Mouse (Mus musculus): ENCODE measurements at regions not wholly inside any gene's neighbourhood (a gene's known extent, or its start where the extent isn't known, plus 50 kb on each side); places are given as distances from the start of the nearest gene placed in this dataset.
A peak's percentile ranks its signal among the peaks of the same experiment; 100 is the strongest.

- no peak for DNase-seq (ENCODE audit: low read depth, low spot score)
- WGBS, result 33% methylated on average over 8 of the region's 8 CpGs
Measured at GRCm38 (mm10) chr17:78023507-78024355, 176.3 kb upstream of the Crim1 start.

DNA sequence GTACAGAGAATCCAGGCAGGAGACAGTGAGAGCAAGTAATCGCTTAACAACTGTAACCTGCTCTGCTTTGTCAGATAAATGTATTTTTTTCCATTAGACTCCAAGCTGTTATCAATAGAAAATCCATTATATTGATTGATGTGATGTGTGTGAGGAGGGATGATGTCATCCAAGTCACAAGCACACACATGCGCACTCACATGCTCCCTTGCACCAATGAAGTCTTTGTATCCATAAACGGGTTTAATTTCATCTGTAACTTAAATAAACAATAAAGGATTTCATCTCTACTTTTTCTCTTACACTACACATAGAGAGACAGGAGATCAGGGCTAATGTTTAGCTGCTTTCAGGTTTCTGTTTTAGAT is 175.7 kb upstream of the Crim1 start:
- WGBS, result 69% methylated on average over 3 of the region's 3 CpGs
- DNase-seq (ENCODE audit: low read depth, low spot score), result no peak

GRCm38 (mm10) chr17:78025294-78025693 is 174.8 kb upstream of the Crim1 start:
- 71% methylated on average over 7 of the region's 7 CpGs for WGBS
- DNase-seq (ENCODE audit: low read depth, low spot score), result no peak

- DNase-seq (ENCODE audit: low read depth, low spot score), result no peak
- 69% methylated on average over 3 of the region's 3 CpGs for WGBS
Measured at GRCm38 (mm10) chr17:78035648-78036047, 164.4 kb upstream of the Crim1 start.

DNA sequence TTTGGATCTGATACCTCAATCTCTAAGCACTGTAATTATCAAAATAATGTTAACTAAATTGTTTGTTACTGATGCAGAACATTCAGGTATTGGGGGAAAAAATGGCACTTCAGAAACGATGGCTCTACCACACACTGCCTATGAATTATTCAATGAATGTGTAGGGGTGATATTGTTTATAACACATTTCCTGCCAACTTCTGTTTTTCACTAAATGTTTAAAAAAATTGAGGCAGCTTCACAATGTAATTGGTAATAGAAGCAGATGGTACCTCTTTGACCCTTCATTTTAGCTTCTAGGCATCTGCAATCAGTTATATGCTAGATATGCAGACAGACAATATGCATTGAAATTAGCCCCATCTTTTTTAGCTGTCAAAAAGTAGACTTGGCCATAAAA is 159.7 kb upstream of the Crim1 start:
- DNase-seq (ENCODE audit: low read depth, low spot score), result no peak
- 82% methylated on average over 1 of the region's 1 CpGs for WGBS

DNA sequence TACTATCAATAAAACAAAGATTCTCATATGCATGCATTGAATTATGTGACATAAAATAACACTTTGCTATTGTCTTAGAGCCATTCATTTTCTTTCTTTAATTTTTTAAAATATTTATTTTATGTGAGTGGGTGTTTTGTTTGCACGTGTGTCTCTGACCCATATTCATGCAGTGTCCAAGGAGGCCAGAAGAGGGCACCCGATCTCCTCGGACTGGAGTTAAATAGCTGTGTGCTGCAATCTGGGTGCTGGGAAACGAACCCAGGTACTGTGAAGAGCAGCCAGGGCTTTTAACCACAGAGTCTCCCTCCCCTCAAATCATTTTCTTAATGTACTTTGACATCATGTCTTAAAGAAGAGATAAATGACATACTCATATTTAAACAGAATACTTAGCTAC is 158.8 kb upstream of the Crim1 start:
- no peak for DNase-seq (ENCODE audit: low read depth, low spot score)
- WGBS, result 89% methylated on average over 4 of the region's 4 CpGs

GRCm38 (mm10) chr17:78049766-78050165 is 150.3 kb upstream of the Crim1 start:
- 83% methylated on average over 9 of the region's 9 CpGs for WGBS
- no peak for DNase-seq (ENCODE audit: low read depth, low spot score)

GRCm38 (mm10) chr17:78050203-78050602 is 149.8 kb upstream of the Crim1 start:
- no peak for DNase-seq (ENCODE audit: low read depth, low spot score)
- 83% methylated on average over 7 of the region's 7 CpGs for WGBS

DNA sequence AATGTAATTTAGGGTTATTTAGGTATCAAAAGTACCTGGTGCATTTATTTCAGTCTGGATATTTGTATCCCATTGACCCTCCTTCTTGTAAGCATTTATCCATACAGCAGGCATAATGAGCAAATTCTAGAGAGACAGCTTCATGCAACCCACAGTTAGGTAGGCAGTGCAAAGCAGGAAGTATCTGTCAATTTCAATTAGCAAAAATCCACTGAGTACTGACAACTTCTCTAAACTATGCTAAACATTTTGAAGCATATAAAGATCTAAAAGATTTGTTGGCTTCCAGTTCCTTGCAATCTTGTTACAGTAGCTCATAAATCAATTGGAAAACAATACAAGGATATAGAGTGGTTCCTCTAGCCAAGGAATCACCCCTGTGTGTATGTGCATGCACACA is 124.2 kb upstream of the Crim1 start:
- no peak for DNase-seq (ENCODE audit: low read depth, low spot score)

GRCm38 (mm10) chr17:78078381-78078780 is 121.7 kb upstream of the Crim1 start:
- no peak for DNase-seq (ENCODE audit: low read depth, low spot score)
- WGBS, result 15% methylated on average over 1 of the region's 1 CpGs

- 20% methylated on average over 4 of the region's 4 CpGs for WGBS
- DNase-seq (ENCODE audit: low read depth, low spot score), result peak; percentile 21
Measured at GRCm38 (mm10) chr17:78084419-78084818, 115.6 kb upstream of the Crim1 start.

DNA sequence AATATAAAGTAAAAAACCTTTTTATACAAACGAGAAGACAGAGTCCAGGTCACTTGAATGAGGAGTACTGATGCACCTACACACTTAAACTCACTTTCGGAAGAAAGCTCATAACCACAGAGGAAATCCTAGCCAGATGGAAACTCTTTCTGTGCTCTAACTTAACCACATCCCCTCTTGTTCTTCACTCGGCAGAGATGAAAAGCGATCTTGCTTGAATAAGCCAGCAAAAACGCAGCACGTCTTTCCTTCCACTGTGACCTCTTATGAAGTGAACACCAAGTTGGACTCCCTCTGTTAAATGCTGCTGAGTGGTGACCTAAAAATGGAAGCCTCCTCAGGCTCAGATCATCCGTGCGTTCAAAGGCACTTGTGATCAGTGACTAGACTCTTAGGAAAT is 113.1 kb upstream of the Crim1 start:
- 79% methylated on average over 8 of the region's 8 CpGs for WGBS

DNA sequence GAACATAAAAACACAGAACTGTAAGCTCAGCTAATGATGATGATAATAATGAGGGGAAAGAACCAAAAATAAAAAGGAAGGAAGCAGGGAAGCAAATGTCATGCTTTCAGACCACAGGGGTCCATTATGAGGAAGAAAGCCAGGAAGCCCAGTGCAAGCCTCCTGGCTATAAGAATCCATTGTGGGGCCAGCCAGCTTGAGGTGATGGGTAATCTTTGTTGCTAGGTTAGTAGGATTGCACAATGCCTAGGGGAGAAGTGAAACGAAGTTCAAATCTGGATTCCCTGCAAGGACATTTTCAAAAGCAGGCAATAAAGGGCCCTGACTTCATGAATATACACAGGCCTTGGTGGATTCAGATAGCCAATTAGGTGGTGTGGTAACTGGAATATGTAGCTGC is 102.3 kb upstream of the Crim1 start:
- no peak for DNase-seq (ENCODE audit: low read depth, low spot score)
- 23% methylated on average over 1 of the region's 1 CpGs for WGBS

More for the DNA sequence above, 113.1 kb upstream of the Crim1 start:
- DNase-seq (ENCODE audit: low read depth, low spot score), result no peak

GRCm38 (mm10) chr17:78108793-78109192 is 91.3 kb upstream of the Crim1 start:
- no peak for DNase-seq (ENCODE audit: low read depth, low spot score)
- 77% methylated on average over 6 of the region's 6 CpGs for WGBS

- WGBS, result 37% methylated on average over 7 of the region's 7 CpGs
Measured at GRCm38 (mm10) chr17:78109364-78110222, 90.5 kb upstream of the Crim1 start.

GRCm38 (mm10) chr17:78132116-78132515 is 67.9 kb upstream of the Crim1 start:
- WGBS, result 91% methylated on average over 1 of the region's 1 CpGs
- no peak for DNase-seq (ENCODE audit: low read depth, low spot score)

More at GRCm38 (mm10) chr17:78109364-78110222, 90.5 kb upstream of the Crim1 start:
- DNase-seq (ENCODE audit: low read depth, low spot score), result peak; percentile 32

- no peak for DNase-seq (ENCODE audit: low read depth, low spot score)
- WGBS, result 88% methylated on average over 1 of the region's 1 CpGs
Measured at GRCm38 (mm10) chr17:78137986-78138385, 62.1 kb upstream of the Crim1 start.

GRCm38 (mm10) chr17:78140660-78141059 is 59.4 kb upstream of the Crim1 start:
- WGBS, result 59% methylated on average over 7 of the region's 7 CpGs
- DNase-seq (ENCODE audit: low read depth, low spot score), result no peak

- no peak for DNase-seq (ENCODE audit: low read depth, low spot score)
- 44% methylated on average over 3 of the region's 3 CpGs for WGBS
Measured at GRCm38 (mm10) chr17:78141136-78141535, 58.9 kb upstream of the Crim1 start.

DNA sequence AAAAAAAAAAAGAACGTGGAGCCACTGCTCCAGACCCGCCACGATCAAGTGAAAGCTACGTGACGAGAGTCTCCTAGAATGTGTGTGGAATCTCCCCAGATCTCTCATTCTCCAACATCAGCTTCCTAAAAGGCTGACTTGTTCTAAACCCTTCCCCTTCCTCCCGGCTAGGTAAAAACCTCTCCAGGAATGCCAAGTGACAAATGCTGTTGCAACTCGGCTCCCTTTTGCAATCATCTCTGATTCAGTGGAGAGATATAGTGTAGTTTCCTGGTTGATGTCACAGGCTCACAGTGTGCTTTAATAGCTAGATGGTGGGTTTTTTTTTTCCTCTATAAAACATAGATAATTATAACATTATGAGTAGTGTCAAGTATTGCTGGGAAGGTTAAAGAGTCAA is 57.6 kb upstream of the Crim1 start:
- no peak for DNase-seq (ENCODE audit: low read depth, low spot score)
- WGBS, result 78% methylated on average over 7 of the region's 7 CpGs

DNA sequence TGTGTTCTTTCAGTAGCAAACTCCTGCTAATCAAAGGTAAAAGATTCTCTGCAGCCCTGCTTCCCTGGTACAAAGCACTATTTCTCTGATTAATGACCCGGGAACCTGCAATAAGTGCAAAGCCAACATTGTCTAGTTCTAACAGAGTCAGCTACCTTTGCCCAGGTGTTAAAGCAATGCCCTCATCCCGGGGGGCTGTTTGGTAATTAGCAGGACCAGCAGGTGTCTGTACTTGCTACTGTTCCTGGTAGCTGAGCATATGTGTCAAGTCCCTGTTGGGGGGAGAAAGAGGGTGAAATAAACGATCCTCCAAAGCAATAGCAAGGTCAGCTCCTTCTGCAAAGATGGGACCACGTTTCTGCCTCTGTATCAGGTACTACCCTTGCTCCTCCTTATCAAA is 54.7 kb upstream of the Crim1 start:
- no peak for DNase-seq (ENCODE audit: low read depth, low spot score)

More for the DNA sequence above, 54.7 kb upstream of the Crim1 start:
- 30% methylated on average over 4 of the region's 4 CpGs for WGBS

Data from large intestine, adult 2 months (tissue).